Mouse (Mus musculus): Measurements from ENCODE around the gene Slain1.
"Not testable (repeated sequence)": the region's sequence is repeated elsewhere in the genome, so short reads cannot be mapped to it uniquely, and the experiment has no call there.

Gene Slain1

DNA sequence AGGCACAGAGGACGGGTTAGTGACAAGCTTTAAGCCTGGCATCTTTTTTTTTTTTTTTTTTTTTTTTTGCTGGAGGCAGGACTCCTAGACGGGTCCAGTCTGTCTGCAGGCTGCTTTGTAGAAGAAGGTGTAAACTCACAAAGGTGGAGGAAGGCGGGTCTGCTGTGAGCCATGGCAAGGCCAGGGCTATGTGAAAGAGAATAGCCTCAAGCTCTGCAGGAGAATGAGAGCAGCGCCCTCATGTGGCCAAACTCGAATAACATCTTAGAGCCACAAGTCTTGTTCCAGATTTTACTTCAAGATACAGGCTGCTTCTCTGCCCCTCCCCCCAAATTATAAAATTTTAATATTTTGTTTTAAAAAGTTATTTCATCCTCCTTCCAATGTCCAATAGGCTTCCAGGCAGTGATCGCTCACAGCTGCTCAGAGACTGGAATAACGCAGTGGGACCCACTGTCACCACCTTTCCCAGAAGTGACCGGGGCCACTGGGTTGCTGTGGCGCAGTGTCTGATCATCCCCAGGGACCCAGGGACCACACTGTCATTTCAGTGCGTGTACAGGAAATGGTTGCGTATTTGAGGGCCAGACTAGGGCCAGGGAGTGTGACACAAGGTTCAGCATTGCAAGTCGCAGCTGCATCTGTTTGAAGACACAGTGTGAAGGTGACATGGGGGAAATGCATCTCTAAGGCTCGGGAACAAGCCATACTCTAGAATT, 70.8 kb downstream of the Slain1 start:
- intact Hi-C loops (cut with DNase I): no loop called here

DNA sequence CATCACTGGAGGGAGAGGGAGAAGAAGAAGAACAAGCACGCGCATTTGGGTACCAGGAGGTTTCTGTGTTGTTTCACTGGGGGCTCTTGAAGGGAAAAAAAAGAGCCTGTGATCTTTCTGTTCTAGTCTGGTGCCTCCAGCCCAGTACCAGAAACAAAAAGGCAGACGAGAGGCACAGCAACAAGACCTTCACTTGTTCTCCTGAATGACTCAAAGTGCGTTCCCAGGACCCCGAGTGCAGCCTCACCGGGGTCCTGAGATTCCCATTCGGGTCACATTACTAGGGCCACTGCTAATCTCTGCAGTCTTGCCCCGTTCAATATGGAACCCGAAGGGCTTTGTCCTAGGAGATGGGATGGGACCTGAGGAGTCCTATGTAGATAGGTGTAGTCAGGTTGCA, 73.3 kb downstream of the Slain1 start:
- intact Hi-C loops (cut with DNase I): no loop called here

DNA sequence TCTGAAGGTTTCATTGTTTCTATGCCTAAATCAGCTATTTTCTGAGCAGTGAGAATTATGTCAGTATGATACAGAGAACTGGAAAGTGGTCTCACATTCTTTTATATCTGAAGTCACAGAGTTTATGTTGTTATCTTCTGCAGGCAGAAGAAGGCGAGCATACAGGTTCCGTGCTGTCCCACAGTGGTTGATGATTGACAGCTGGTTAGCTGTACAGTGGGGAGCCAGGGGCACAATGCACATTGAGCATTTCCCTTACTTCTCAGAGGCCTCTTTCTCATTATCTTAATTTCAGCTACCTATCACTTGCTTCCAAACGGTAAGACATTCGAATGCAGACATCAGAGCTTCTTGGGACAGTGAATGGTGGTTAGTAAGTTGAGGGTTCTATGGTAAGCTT, 73.8 kb downstream of the Slain1 start:
- intact Hi-C loops (cut with DNase I): no loop called here

DNA sequence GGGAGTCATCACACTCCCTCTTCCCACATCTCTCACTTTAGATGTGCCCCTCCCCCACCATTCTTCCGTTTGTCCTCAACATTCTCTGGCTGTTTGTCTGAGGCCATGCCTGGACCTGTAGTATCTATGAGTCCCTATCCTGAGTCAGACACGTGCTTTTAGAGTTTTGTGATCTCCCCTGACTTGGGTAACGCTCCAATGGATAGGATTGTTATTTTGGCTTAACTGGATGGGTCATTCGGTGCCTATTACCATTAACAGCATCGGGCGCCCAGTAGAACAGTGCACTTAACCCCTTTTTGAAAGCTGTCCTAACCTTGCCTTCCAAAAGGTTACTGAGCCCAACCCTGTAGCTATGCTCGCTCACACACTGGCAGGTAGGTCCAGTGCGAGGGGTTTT, 78.5 kb downstream of the Slain1 start:
- intact Hi-C loops (cut with DNase I): no loop called here

DNA sequence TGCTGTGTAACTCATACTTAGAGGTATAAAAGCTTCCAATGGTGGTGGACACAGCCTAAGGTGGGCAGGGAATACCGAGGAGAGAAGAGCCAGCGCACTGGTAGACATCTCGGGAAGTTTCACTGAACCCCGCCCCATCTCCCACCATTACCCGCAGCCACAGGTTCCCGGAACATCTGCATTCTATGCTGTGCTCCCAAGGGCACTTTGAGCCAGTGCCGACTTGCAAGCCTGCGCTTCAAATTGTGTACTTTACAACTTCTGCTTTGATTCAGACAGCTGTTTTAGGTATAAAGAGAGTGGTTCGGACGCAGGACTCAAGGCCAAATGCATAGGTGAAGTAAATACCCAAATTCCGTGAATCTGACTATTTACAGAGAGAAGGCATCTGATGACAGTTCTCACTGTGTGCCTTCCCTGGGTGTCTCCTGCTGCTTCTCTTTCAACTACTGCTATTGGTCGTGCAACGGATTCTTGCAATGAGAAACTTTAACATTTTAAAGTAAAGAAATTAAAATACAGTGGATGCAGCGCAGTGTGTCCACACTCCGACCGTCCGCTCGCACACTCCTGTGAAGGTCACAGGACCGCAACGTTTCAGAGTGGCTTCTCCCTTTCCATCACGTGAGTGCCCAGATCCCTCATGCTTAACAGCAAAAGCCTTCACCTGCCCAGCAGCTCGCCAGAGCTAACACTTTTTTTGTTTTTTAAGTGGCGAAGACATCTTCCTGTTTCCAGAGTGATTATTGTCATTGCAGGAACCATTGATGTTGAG, 79.1 kb downstream of the Slain1 start:
- intact Hi-C loops (cut with DNase I): no loop called here

DNA sequence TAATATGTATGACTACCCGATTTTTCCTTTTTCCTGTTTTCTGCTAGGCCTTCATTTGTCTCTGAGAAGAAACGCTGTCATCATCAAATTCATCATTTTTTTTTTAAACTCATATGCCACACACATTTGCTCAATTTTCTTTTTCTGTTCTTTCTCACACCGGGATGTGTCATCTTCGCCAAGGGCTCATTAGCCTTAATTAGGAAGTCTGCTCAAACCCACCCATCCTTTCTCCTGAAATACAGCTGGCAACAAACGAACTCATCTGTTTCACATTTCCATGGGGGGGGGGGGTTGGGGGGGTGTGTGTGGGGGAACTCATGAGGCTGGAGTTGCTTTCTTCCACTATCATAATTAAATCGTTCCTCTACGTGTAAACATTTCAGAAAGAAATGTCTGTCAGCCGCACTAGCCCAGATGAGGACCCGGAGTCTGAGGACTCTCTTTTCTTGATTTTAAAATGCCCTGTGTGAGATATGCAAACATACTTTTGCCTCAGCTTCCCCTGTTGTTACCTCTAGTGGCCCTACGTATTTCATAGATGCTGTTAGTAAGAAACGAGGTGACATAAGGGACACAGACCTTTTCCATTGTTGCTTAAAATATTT, 79.8 kb downstream of the Slain1 start:
- intact Hi-C loops (cut with DNase I): no loop called here

DNA sequence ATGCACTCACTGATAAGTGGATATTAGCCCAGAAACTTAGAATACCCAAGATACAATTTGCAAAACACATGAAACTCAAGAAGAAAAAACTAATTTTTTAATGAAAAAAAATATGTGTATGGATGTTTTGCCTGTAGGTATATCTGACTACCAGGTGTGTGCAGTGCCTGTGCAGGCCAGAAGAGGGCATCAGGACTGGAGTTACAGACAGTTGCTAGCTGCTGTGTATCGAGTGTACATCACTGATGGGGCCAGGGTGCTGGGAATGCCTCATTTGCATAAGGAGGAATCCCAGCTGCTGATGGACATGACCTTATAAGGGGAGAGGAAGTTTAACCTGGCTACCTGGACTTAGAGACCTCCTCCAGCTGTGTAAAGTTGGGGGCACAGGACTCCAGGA, 82.6 kb downstream of the Slain1 start:
- intact Hi-C loops (cut with DNase I): no loop called here

DNA sequence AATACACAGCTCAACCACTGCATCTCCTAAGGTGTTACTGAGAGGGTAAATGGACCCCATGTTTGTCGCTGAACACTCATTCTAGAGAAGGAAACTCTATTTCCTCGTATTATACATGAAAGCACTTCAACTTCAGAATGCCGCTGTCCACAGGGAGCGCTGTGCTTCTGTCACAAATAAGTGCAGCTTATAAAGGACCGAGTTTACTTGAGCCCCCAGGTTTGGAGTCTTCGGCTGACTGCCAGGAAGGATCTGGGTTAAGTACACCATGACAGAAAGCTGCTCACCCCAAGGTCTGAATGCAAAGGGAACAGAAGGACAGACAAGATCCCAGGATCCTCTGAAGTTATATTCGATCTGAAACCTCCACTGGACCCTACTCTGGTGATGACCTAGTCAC, 91.2 kb downstream of the Slain1 start:
- intact Hi-C loops (cut with DNase I): no loop called here

DNA sequence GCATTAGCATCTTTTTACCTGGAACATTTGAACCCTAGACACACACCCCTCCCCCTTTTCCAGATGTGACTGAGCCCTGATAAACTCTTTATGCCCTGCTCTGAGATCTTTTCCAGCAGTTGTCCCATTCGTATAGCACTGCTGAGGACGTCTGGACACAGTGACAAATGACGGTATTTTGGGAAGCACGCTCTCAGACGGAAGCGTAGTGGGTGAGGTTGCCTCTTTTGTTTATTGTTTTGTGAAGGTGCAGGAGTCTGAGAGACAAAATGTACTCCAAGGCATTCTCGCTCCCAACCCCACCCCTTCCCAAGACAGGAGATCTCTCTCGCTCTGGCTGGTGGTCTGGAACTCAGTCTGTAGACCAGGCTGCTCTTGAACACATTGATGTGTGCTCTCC, 92.1 kb downstream of the Slain1 start:
- intact Hi-C loops (cut with DNase I): no loop called here

DNA sequence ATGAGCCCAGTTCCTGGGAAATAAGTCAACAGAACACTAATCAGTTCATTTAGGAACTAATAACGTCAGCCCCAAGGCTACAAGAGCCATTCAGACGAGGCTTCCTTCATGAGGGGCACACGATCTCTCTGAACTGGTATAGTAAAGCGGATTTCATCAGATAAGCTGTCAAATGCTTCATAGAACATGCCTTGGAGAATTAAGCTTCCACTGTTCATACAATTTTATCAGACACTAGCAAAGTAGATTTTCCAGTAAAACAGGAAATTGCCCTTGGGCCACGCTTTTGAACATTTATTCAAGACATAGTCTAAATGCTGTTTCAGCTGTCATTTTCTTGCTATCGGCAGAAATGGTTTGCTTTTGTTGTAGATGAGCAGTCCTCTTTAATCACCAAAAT, 97.3 kb downstream of the Slain1 start:
- intact Hi-C loops (cut with DNase I): no loop called here

DNA sequence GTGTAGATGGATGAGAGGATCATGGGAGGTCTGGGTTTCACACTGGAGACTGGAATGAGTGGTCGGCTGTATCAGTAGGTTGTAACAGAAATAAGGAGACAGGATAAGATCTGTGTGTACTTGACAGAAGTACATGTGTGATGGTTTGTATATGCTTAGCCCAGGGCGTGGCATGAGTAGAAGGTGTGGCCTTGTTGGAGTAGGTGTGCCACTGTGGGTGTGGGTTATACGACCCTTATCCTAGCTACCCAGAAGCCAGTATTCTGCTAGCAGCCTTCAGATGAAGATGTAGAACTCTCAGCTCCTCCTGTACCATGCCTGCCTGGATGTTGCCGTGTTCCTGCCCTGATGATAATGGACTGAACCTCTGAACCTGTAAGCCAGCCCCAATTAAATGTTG, 100.6 kb downstream of the Slain1 start:
- intact Hi-C loops (cut with DNase I): not testable (repeated sequence)

DNA sequence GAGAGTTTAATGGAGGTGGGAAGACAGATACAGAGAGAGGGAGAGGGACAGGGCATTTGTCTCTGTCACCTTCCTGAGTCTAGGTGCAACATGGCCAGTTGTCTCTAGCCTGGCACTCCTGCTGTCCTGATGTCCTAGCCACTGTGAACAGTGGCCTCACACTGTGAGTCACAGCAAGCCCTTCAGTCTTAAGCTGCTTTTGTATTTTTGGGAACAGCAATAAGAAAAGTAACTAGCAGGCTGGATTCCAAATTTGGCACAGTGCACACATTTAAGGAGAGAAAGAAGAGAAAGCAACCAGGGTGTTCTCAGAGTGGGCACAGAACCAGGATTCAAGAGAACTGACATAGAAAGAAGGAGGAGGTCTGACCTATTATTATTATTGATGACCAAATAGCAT, 101.4 kb downstream of the Slain1 start:
- intact Hi-C loops (cut with DNase I): no loop called here

DNA sequence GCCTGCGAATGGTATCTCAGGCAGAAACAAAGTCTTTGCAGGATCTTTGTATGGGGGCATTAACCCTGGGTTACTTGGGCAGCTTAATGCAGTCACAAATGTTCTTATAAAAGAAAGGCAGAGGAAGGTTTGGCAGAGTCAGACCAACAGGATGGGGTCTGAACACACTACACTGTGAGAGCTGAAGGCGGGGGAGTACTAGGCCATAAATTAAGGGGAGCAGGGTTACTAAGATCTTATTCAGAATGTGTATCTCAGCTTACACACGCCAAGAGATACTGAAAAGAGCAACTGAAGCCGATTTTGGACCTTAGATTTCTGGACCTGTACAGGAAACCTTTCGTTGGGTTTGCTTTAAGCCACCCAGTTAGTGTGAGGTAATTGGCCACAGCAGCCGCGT, 102.7 kb downstream of the Slain1 start:
- intact Hi-C loops (cut with DNase I): no loop called here

DNA sequence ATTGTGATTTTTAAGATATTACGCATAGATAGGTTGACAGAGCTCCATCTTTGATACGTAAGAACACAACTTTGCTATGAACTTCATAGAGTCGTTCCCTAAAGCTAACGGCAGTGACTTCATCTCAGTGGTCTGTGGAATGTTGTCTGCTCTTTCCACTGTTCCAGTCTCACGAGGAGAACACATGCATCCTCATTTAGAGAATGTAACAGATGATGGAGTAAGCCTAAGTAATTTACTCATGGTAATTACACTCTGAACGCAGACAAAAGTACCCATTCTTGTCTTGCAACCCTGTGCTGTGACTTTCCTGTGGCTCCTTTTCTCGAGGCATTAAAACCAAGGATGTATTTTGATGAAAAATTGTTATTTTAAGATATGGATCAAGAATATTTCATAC, 104.0 kb downstream of the Slain1 start:
- intact Hi-C loops (cut with DNase I): no loop called here

DNA sequence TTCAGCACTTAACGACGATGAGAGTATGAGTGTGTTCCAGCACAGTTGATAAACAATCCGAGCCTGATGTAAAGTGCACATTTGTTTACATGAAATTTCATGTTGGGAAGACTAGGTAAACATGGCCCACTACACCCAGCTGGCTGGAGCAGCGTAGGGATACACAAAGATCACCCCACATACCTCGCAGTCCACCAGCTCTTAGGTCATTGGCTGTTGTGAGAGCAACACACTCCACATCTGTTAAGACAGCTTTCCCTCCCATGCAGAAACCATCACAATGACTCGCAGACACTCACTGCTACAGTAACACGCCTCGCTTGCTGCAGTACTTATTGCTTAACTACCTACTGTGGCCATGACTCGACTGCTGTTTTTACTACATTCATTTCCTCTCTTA, 104.4 kb downstream of the Slain1 start:
- intact Hi-C loops (cut with DNase I): no loop called here

Small RNA genes within 50 kb of the gene (microRNA-seq; reads per million reads assigned to microRNA genes)
- 0 reads per million in 2 experiments for gene Gm22877
